Mouse (Mus musculus) mouse trophoblast stem cell (cell line): ENCODE measurements around the gene Thada.

Experiments
- in situ Hi-C, 2 experiments: fragments of 300-500 bp; cut with MseI, MboI; formaldehyde crosslinking; loops; 2 replicates in 1 of 2; 3 replicates in 1 of 2; pipeline ENCODE4 v1.15.1; 2025

Thada gene

GRCm38 (mm10) chr17:84477176-84477575 is 11.2 kb upstream of the Thada start:
- in situ Hi-C loops: no loop called here

- in situ Hi-C loops: no loop called here
Observed at GRCm38 (mm10) chr17:84474312-84474711, 8.3 kb upstream of the Thada start.

DNA sequence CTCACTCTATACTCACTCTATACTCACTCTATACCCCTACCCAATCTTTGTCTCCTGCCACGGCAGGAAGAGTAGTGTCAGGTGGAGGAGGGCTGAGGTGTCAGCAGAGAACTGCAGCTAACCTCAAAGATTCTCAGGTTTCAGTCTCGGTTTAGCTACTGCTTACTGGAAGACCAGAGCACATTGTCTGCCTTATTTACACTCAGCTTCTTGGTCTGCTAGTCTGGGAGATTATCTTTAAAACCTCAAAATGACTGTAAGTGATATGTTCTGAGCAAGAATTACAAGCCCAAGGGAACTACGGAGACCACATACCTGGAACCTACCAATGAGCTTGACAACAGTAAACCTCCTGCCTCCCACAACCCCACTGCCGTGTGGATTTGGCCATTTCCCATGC is 31.0 kb downstream of the Thada start:
- in situ Hi-C loops: no loop called here

DNA sequence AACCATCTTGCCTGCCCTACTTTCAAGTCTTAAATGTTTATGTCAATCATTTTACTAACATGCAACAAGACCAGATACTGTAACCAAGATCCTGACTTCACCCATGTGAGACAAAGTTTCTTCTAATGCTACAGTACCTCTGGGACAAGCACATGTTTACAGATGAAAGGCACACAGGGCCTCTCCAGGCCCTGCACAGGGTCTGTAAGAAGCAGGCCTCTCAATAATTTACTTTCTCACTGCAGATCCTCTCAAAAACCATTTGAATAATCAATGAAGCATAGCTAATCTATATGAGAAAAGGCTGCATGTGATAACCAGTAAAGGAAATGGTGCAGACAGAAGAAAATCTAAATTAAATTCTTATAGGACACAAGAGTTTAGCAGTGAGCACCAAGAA is 31.8 kb downstream of the Thada start:
- in situ Hi-C loops: no loop called here

GRCm38 (mm10) chr17:84431991-84432390 is 34.0 kb downstream of the Thada start:
- in situ Hi-C loops: no loop called here

DNA sequence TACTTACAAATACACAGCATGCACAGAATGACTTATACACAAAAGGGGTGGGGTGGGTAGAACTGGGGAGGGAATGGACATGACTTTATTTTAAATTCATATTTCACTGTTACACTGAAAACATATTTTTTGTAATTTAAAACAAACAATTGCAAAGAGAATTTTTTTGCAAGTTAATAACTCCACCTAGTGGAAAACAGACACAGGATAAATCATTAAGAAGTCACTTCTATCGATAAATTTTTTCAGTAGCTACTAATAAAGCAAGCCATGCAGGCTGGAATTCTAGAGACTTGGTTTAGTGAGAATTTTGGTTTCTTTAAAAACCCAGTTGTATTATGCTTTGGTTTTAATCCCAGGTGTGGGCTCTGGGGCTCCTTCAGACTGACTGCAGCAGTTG is 41.7 kb downstream of the Thada start:
- in situ Hi-C loops: no loop called here

GRCm38 (mm10) chr17:84422916-84423315 is 43.1 kb downstream of the Thada start:
- in situ Hi-C loops: no loop called here

DNA sequence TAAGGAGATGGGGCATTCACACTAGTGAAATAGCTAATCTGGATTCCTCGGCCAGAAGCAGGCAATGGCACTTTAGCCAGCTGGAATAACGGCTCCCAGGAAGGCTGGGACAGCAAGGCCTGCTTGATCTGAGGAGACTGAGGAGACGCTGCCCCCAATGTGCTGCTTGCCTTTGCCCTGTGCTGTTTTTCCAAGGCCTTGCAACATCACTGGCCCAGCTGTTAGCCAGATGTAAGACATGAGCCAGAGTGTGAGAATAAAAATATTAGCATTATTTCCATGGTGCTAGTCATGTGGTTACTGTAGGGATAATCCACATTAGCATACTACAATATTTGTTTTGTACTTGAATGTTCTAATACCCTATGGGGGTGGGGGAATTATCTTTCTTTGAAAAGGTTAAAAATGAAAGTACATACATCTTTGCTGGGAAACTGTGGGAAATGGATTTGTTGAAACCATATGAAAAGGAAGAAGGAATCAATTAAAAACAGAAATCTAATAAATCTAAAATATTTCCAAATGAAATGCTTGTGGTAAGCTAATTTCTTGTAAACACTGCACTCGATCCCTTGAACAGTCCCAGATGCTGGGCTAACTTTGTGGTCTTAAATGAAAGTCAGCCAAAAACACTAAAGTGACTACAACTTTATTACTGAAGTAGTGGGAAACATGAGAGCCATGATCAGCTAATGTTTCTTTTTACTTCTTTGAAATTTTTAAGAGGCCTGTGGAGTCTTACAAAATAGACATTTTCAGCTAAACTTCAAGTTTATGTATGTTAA is 43.8 kb downstream of the Thada start:
- in situ Hi-C loops: no loop called here

- in situ Hi-C loops: no loop called here
Observed at GRCm38 (mm10) chr17:84421042-84421441, 45.0 kb downstream of the Thada start.

DNA sequence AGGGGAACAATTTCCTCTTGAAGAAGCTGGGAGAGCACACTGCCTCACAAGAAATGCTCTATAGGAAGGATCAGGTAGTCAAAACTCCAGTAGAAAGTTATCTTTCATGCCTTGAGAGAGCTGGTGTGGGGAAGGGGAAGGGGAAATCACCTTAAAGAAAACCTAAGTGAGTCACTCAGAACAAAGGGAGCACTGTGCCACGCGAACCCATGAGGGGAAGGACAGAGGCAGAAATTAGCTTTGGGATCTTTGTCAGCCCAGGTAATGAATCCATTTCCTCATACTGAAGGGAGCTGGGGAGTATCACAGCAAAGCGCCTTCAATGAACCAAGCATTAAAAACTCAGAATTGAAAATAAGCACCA is 45.7 kb downstream of the Thada start:
- in situ Hi-C loops: no loop called here

- in situ Hi-C loops: no loop called here
Observed at GRCm38 (mm10) chr17:84419326-84420275, 46.4 kb downstream of the Thada start.

- in situ Hi-C loops: no loop called here
Observed at GRCm38 (mm10) chr17:84415936-84416335, 50.1 kb downstream of the Thada start.

DNA sequence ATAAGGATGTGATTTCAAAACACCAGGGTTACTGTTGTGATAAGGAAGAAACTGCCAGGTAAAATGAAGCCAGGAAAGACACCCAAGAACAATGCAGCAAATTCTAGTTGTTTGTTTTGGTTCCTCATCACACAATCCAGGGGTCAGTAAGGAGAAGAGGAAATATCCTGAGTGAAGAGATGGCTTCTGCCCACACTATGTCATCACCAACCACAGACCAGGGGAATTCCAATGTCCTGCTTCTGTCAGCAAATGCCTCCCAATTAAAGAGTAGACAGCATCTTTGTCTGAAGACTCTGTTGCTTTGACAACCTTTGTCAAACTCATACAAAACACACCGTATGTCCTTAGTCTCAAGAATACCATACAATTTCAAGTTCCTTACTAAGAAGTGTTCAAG is 57.3 kb downstream of the Thada start:
- in situ Hi-C loops: no loop called here

DNA sequence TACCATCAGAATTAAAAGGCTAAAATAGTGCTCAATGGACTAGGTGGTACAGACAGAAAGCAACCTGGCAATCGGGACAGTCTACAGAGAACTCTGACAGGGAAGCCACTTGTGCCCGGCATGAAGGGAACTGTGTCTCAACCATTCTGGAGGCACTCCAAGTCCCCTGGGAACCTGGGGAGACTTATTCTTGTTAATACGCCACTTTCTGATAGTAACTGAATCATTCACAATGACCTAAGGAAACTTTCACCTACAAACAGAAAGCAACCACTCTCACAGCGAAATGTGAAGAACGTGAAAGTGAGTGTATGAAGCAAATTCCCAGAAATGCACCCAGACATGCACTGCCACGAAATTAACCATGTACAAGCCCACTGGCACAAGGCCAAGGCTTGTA is 60.4 kb downstream of the Thada start:
- in situ Hi-C loops: no loop called here

- in situ Hi-C loops: no loop called here
Observed at GRCm38 (mm10) chr17:84401796-84402195, 64.2 kb downstream of the Thada start.

- in situ Hi-C loops: no loop called here
Observed at GRCm38 (mm10) chr17:84399431-84399830, 66.6 kb downstream of the Thada start.

DNA sequence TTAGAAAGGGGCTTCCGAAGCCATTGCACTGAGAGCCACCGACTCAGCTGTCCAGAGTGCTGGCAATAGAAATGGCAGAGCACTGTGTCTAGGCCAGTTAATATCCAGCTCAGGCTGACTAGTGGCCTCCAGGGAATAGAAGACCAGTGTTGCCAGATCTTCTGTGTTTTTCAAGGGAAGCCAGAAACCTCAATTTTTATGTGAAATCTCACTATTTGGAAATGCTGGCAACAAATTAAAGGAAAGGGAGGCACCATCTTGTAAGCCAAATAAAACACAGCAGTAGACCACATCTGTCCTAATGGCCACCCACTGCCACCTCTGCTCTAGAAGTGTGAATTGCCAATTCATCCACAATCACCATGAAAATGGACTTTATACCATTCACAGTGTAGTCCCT is 76.0 kb downstream of the Thada start:
- in situ Hi-C loops: no loop called here

- in situ Hi-C loops: no loop called here
Observed at GRCm38 (mm10) chr17:84386176-84386575, 79.8 kb downstream of the Thada start.

DNA sequence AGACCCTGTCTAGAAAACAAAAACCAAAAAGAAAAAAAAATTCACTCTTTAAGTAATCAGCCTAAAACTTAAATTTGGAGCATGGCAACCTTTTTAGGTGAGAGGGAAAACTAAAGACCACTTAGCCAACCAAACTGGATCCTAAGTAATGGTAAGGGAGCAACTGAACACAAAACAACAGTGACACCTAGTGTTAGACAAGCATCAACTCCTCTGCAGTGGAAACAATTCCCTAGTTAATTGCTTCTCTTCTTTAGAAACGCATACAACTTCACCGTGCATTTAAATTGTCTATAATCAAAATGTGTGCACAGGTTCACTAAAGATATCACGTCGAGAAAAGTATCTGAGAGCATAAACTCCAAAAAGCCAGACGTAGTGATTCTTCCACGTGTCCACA is 80.3 kb downstream of the Thada start:
- in situ Hi-C loops: no loop called here

- in situ Hi-C loops: no loop called here
Observed at GRCm38 (mm10) chr17:84384661-84385060, 81.3 kb downstream of the Thada start.

GRCm38 (mm10) chr17:84380340-84380739 is 85.7 kb downstream of the Thada start:
- in situ Hi-C loops: no loop called here

DNA sequence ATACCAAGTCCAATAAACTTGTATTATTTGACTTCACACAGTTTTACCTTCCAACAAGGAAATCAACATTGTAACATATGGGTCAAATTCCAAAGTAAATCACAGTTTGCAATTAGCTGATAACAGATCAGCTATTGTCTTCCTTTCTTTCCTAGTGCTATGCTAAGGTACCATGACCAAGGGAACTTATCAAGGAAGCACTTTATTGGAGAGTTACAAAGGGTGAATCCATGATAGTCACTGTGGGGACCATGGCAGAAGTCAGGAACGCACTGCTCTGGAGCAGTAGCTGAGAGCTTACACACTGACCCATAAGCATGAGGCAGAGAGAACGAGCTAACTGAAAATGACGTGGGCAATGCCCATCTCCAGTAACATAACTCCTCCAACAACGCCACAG is 89.1 kb downstream of the Thada start:
- in situ Hi-C loops: no loop called here
